Mouse (Mus musculus): ENCODE measurements around the gene Gm26992. TPM values are rescaled to one million over a fixed set of nuclear protein-coding genes. Genes with fewer than 3 reads are reported as not detected.

Gene Gm26992
- total RNA-seq, 2 experiments from 2014 or later, result not detected

Other genes with a start within 250 kb of the Gm26992 start
- gene Nap1l2, start 235.4 kb upstream of the Gm26992 start, total RNA-seq (2021), result under 1 TPM in 1 of 2 experiments, not detected in 1; 0.10 TPM
- not detected for gene Cdx4, start 100.6 kb upstream of the Gm26992 start, total RNA-seq (2021)
- 1 to 10 TPM; 1.2 to 1.3 TPM for gene Chic1, start 65.5 kb upstream of the Gm26992 start, total RNA-seq (2021)
- not detected for gene Tsx, start 7.5 kb upstream of the Gm26992 start, total RNA-seq (2021)
- not detected for gene Zcchc13, start 208.6 kb downstream of the Gm26992 start, total RNA-seq (2021)

Measured in heart, postnatal 10 days (tissue).